Mouse (Mus musculus): ENCODE measurements around the gene Wdr66. TPM values are rescaled to one million over a fixed set of nuclear protein-coding genes. Genes with fewer than 3 reads are reported as not detected.
"Not testable (repeated sequence)": the region's sequence is repeated elsewhere in the genome, so short reads cannot be mapped to it uniquely, and the experiment has no call there.

The Wdr66 gene
- polyA plus RNA-seq (2012; ENCODE audit: insufficient read depth, insufficient read length, low replicate concordance, missing spikeins) = not detected in 2 replicates

DNA sequence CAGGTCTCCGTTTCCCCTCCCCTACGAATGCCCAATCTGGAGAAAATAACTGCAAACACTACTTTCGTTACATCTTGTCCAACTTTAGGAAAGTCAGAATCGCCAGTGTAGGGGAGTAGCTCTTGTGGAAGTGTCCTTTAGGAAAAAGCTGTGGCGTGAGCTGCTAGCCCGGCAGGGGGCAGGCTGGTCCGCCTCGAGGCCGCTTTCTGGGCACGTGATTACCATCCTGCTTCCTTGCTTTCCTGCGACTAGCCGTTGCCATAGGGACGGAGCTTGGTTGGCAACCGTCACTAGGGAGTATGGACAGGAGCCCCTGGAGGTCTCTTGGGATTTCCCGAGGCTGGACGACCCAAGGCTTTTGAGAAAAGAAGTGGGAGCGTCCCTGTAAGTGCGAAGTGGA, at the start of gene Wdr66:
TSS of gene Wdr66 (plus strand) at position 269 of the 400 bp plus-strand sequence.
- H3K4me3 ChIP-seq (ENCODE audit: insufficient read depth, low read depth, low read length) = peak within 1 kb of the TSS; percentile 48
- WGBS = 2% methylated on average over 18 of the region's 18 CpGs

DNA sequence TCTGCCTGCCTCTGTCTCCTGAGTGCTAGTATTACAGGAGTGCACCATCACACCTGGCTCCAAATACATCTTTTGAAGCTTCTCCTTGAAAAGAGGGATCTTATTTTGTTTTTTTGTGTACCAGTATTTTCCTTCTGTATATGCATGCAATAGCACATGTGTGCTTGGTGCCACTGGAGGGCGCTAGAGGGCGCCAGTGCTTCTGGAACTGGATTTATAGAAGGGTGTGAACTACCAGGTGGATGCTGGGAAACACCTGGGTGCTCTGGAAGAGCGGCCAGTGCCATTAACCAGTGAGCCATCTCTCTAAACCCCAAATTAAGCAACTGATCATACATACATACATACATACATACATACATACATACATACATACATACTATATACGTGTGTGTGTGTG, 49.1 kb upstream of the Wdr66 start:
- not testable (repeated sequence) for H3K4me3 ChIP-seq (ENCODE audit: insufficient read depth, low read depth, low read length); H3K27ac ChIP-seq (ENCODE audit: insufficient read depth, low read depth, low read length); H3K4me1 ChIP-seq (ENCODE audit: control insufficient read depth, insufficient read depth, low read length)
- WGBS = 47% methylated on average over 4 of the region's 4 CpGs

More for the DNA sequence above, at the start of gene Wdr66:
- TF ChIP-seq CTCF (IDR thresholded peaks at IDR 0.05; ENCODE audit: insufficient read depth, low read depth, low read length) (peak; percentile 71), POLR2A (IDR thresholded peaks at IDR 0.05; ENCODE audit: insufficient read depth, low read depth, low read length) (no peak)
- Histone ChIP-seq H3K4me1 (ENCODE audit: control insufficient read depth, insufficient read depth, low read length) (peaks cover 8% of the 10 kb centered on the region), H3K27ac (ENCODE audit: insufficient read depth, low read depth, low read length) (no peak within 1 kb of the TSS)

GRCm38 (mm10) chr5:123203591-123203990, 48.3 kb upstream of the Wdr66 start:
- 91% methylated on average over 7 of the region's 7 CpGs for WGBS
- H3K27ac ChIP-seq (ENCODE audit: insufficient read depth, low read depth, low read length); H3K4me1 ChIP-seq (ENCODE audit: control insufficient read depth, insufficient read depth, low read length); H3K4me3 ChIP-seq (ENCODE audit: insufficient read depth, low read depth, low read length): not testable (repeated sequence)

DNA sequence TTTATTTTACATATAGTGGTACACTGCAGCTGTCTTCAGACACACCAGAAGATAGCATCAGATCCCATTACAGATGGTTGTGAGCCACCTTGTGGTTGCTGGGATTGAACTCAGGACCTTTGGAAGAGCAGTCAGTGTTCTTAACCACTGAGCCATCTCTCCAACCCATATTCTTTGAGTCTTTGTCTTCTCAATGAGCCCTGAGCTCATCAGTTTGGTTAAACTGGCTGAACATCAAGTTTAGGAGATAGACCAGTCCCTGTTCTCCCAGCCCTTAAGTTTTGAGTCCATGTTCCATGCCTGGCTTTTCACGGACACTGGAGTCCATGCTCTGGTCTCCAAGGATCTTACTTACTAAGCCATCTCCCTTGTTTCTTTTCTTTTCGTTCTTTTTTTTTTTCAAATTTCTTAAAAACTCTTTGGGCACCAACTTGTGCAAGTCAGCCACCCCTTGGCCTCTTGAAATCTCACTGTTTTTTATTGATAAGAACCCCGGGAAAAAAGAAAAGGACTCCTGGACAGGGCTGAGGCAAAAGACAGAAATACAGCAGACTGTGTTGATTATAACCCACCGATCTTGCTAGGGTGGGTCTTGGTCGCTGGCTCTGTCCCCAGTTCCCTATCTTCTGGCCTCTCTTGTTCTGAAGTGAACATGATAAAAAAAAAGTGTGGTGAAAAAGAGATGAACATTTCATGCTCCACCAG, 29.4 kb upstream of the Wdr66 start:
- H3K27ac ChIP-seq (ENCODE audit: insufficient read depth, low read depth, low read length); H3K4me1 ChIP-seq (ENCODE audit: control insufficient read depth, insufficient read depth, low read length); H3K4me3 ChIP-seq (ENCODE audit: insufficient read depth, low read depth, low read length): not testable (repeated sequence)
- 83% methylated on average over 4 of the region's 5 CpGs for WGBS

- H3K4me3 ChIP-seq (ENCODE audit: insufficient read depth, low read depth, low read length) = no peak overlapping the region
- WGBS = 76% methylated on average over 4 of the region's 4 CpGs
- no peak for TF ChIP-seq POLR2A (IDR thresholded peaks at IDR 0.05; ENCODE audit: insufficient read depth, low read depth, low read length)
- no peak for TF ChIP-seq CTCF (IDR thresholded peaks at IDR 0.05; ENCODE audit: insufficient read depth, low read depth, low read length)
- H3K4me1 ChIP-seq (ENCODE audit: control insufficient read depth, insufficient read depth, low read length) = no peaks in the 10 kb centered on the region
- no peak overlapping the region for H3K27ac ChIP-seq (ENCODE audit: insufficient read depth, low read depth, low read length)
These were observed 28.9 kb upstream of the Wdr66 start for GRCm38 (mm10) chr5:123223051-123223410.

GRCm38 (mm10) chr5:123223861-123224260, 28.0 kb upstream of the Wdr66 start:
- not testable (repeated sequence) for H3K4me3 ChIP-seq (ENCODE audit: insufficient read depth, low read depth, low read length); H3K4me1 ChIP-seq (ENCODE audit: control insufficient read depth, insufficient read depth, low read length); H3K27ac ChIP-seq (ENCODE audit: insufficient read depth, low read depth, low read length)
- 54% methylated on average over 6 of the region's 6 CpGs for WGBS

DNA sequence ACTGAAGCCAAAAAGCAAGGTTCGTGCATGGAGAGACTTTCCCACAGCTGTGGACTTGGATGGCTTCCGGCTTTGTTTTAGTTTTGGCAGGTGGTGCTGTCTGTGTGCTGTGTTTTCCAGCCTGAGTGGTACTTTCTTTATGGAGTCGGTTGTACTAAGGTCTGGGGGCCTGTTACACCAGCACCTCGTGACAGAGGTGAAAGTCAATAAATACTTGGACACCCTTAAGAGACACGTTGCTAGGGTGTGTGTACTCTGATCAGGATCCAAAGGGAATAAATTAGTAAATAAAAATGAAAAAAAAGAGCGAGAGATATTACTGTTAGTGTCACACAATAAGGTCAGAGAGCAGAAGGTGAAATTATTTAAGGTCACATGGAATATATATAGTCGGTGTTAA, 25.1 kb upstream of the Wdr66 start:
- H3K4me3 ChIP-seq (ENCODE audit: insufficient read depth, low read depth, low read length) = no peak overlapping the region
- H3K27ac ChIP-seq (ENCODE audit: insufficient read depth, low read depth, low read length) = no peak overlapping the region
- WGBS = 83% methylated on average over 7 of the region's 7 CpGs
- TF ChIP-seq POLR2A (IDR thresholded peaks at IDR 0.05; ENCODE audit: insufficient read depth, low read depth, low read length) = no peak
- no peak for TF ChIP-seq CTCF (IDR thresholded peaks at IDR 0.05; ENCODE audit: insufficient read depth, low read depth, low read length)
- H3K4me1 ChIP-seq (ENCODE audit: control insufficient read depth, insufficient read depth, low read length) = peaks cover 8% of the 10 kb centered on the region; the same call in 1 of the 2 replicates

GRCm38 (mm10) chr5:123227762-123228523, 24.0 kb upstream of the Wdr66 start:
- peak overlapping the region; percentile 71; the same call in 1 of the 2 replicates for H3K27ac ChIP-seq (ENCODE audit: insufficient read depth, low read depth, low read length)
- TF ChIP-seq POLR2A (IDR thresholded peaks at IDR 0.05; ENCODE audit: insufficient read depth, low read depth, low read length) (no peak; the same call in 1 of the 2 replicates), CTCF (IDR thresholded peaks at IDR 0.05; ENCODE audit: insufficient read depth, low read depth, low read length) (no peak)
- H3K4me1 ChIP-seq (ENCODE audit: control insufficient read depth, insufficient read depth, low read length) = peaks cover 8% of the 10 kb centered on the region; the same call in 1 of the 2 replicates
- 2% methylated on average over 42 of the region's 42 CpGs for WGBS
- peak overlapping the region; percentile 99 for H3K4me3 ChIP-seq (ENCODE audit: insufficient read depth, low read depth, low read length)

DNA sequence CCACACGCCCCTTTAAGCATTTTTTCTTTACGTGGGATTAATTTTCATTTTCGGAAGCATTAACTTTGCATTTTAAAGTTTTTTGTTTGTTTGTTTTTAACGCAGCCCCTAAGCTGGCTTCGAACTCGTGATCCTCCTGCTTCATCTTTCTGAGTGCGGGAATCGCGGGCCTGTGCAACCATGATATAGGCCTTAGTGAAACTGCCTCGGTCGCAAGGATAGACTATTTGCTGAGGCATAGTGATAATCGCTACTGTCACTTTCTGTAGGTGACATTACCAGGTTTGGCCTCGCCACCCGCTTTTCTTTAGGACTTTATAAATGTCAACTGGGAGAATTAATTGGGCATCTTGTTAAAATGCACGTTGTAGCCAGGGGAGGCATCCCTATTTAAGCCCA, 23.4 kb upstream of the Wdr66 start:
- H3K27ac ChIP-seq (ENCODE audit: insufficient read depth, low read depth, low read length) = no peak overlapping the region
- TF ChIP-seq POLR2A (IDR thresholded peaks at IDR 0.05; ENCODE audit: insufficient read depth, low read depth, low read length) (no peak), CTCF (IDR thresholded peaks at IDR 0.05; ENCODE audit: insufficient read depth, low read depth, low read length) (no peak)
- 4% methylated on average over 15 of the region's 15 CpGs for WGBS
- H3K4me3 ChIP-seq (ENCODE audit: insufficient read depth, low read depth, low read length) = peak overlapping the region; percentile 99
- peaks cover 8% of the 10 kb centered on the region; the same call in 1 of the 2 replicates for H3K4me1 ChIP-seq (ENCODE audit: control insufficient read depth, insufficient read depth, low read length)

Measured in olfactory bulb, adult 2 months (tissue).